Mouse (Mus musculus) Patski (cell line): ENCODE measurements around the gene Tab3. TPM values are rescaled to one million over a fixed set of nuclear protein-coding genes. Genes with fewer than 3 reads are reported as not detected.
A peak's percentile ranks its signal among the peaks of the same experiment; 100 is the strongest.

Experiments used
- ATAC-seq: fragments of 100-300 bp; one replicate; pipeline ENCODE4 v1.8.0; 2021
- CTCF ChIA-PET: fragments of 350-600 bp; sonication (Branson Sonifier 250); formaldehyde crosslinking; loops from one replicate; lab custom pipeline; 2022; ENCODE audit warnings: inconsistent platforms; lab: Charles Lee
- POLR2A ChIA-PET: fragments of 350-600 bp; sonication (Branson Sonifier 250); formaldehyde crosslinking; loops from one replicate; lab custom pipeline; 2022; ENCODE audit warnings: antibody characterized with exemption, inconsistent platforms; lab: Charles Lee
- DNase-seq: peaks from one replicate; pipeline ENCODE4 v3.0.0-alpha.2; 2011; ENCODE audit warnings: low read depth, low spot score
- H3K27me3 ChIP-seq: fragments of 371-371 bp; one replicate; pipeline ENCODE4 v1.5.1; 2021
- CTCF ChIP-seq: fragments of 100-300 bp; IDR thresholded peaks from one replicate; pipeline ENCODE4 v1.5.1; 2021
- in situ Hi-C: fragments of 300-500 bp; cut with MboI; formaldehyde crosslinking; loops from 3 replicates; pipeline ENCODE4 v1.11.1; 2018; ENCODE audit warnings: low pct_unique_long_range_greater_than_20kb, mixed read lengths
- polyA plus RNA-seq: library from polyadenylated mRNA; unstranded; gene quantifications from one replicate; pipeline ENCODE4 v1.2.3, GENCODE M21; 2021

Gene Tab3
- 11.0 TPM for polyA plus RNA-seq

- ChIA-PET POLR2A (no interaction called here), CTCF (no interaction called here)
- in situ Hi-C loops, result no loop called here
- no peak for TF ChIP-seq CTCF
- DNase-seq (peak; percentile 58), ATAC-seq (peak; percentile 97)
- H3K27me3 ChIP-seq, result peaks cover 38% of the 10 kb centered on the region
Observed at GRCm38 (mm10) chrX:85573532-85574181, at the start of gene Tab3. Tab3 (plus strand) TSS chrX:85574022.

GRCm38 (mm10) chrX:85525545-85525944 lies 48.3 kb upstream of the Tab3 start:
- ChIA-PET POLR2A (no interaction called here), CTCF (no interaction called here)
- DNase-seq, result no peak
- in situ Hi-C loops, result no loop called here
- no peak for ATAC-seq
- TF ChIP-seq CTCF, result no peak
- H3K27me3 ChIP-seq, result peaks cover 25% of the 10 kb centered on the region

- no peak for TF ChIP-seq CTCF
- ATAC-seq (no peak), DNase-seq (no peak)
- in situ Hi-C loops, result no loop called here
- ChIA-PET POLR2A (no interaction called here), CTCF (no interaction called here)
- peaks cover 24% of the 10 kb centered on the region for H3K27me3 ChIP-seq
Observed at GRCm38 (mm10) chrX:85526263-85527019, 47.4 kb upstream of the Tab3 start.

- ChIA-PET CTCF (no interaction called here), POLR2A (no interaction called here)
- no peak for ATAC-seq
- no peak for TF ChIP-seq CTCF
- no peak for DNase-seq
- in situ Hi-C loops, result no loop called here
- peaks cover 46% of the 10 kb centered on the region for H3K27me3 ChIP-seq
Observed at GRCm38 (mm10) chrX:85558931-85559330, 14.9 kb upstream of the Tab3 start.

- no peak for DNase-seq
- in situ Hi-C loops, result no loop called here
- TF ChIP-seq CTCF, result no peak
- ATAC-seq, result no peak
- ChIA-PET POLR2A (no interaction called here), CTCF (no interaction called here)
- peaks cover 63% of the 10 kb centered on the region for H3K27me3 ChIP-seq
Observed at GRCm38 (mm10) chrX:85566256-85566655, 7.6 kb upstream of the Tab3 start.

- ChIA-PET POLR2A (no interaction called here), CTCF (no interaction called here)
- in situ Hi-C loops, result no loop called here
- DNase-seq (no peak), ATAC-seq (peak; percentile 48)
- peaks cover 38% of the 10 kb centered on the region for H3K27me3 ChIP-seq
- TF ChIP-seq CTCF, result no peak
Observed at GRCm38 (mm10) chrX:85574182-85574541, 340 bp downstream of the Tab3 start.

GRCm38 (mm10) chrX:85576310-85576709 lies 2.5 kb downstream of the Tab3 start:
- TF ChIP-seq CTCF, result no peak
- ATAC-seq (no peak), DNase-seq (no peak)
- peaks cover 40% of the 10 kb centered on the region for H3K27me3 ChIP-seq
- in situ Hi-C loops, result no loop called here
- ChIA-PET CTCF (no interaction called here), POLR2A (no interaction called here)

- no peak for DNase-seq
- ChIA-PET POLR2A (no interaction called here), CTCF (interaction anchor here (1.0 to 1.4 kb wide), 2 partner anchors 20 to 35 kb away, joined by 3 read pairs; no protein-coding TSS in a partner anchor)
- peaks cover 27% of the 10 kb centered on the region for H3K27me3 ChIP-seq
- in situ Hi-C loops, result no loop called here
- no peak for TF ChIP-seq CTCF
- no peak for ATAC-seq
Observed at GRCm38 (mm10) chrX:85580768-85581167, 6.9 kb downstream of the Tab3 start.

GRCm38 (mm10) chrX:85582517-85582916 lies 8.7 kb downstream of the Tab3 start:
- CTCF ChIA-PET, result interaction anchor here (1.2 kb wide), 1 partner anchor 32 kb away, joined by 3 read pairs; no protein-coding TSS in a partner anchor
- in situ Hi-C loops, result no loop called here
- peaks cover 21% of the 10 kb centered on the region for H3K27me3 ChIP-seq
- POLR2A ChIA-PET, result no interaction called here
- no peak for DNase-seq
- ATAC-seq, result no peak
- TF ChIP-seq CTCF, result no peak

GRCm38 (mm10) chrX:85585575-85585974 lies 11.8 kb downstream of the Tab3 start:
- peak; percentile 14 for TF ChIP-seq CTCF
- no peak for ATAC-seq
- ChIA-PET POLR2A (no interaction called here), CTCF (no interaction called here)
- DNase-seq, result no peak
- in situ Hi-C loops, result no loop called here
- H3K27me3 ChIP-seq, result peaks cover 17% of the 10 kb centered on the region

- no peak for TF ChIP-seq CTCF
- ATAC-seq (no peak), DNase-seq (no peak)
- H3K27me3 ChIP-seq, result peaks cover 71% of the 10 kb centered on the region
- in situ Hi-C loops, result no loop called here
- POLR2A ChIA-PET, result no interaction called here
- CTCF ChIA-PET, result interaction anchor here (1.4 kb wide), 1 partner anchor 32 kb away, joined by 3 read pairs; no protein-coding TSS in a partner anchor
Observed at GRCm38 (mm10) chrX:85614701-85615100, 40.9 kb downstream of the Tab3 start.
